Mouse (Mus musculus): Measurements from ENCODE around the gene Rpl5.

- TF ChIP-seq CTCF (IDR thresholded peaks at IDR 0.05; ENCODE audit: low read depth, low read length) (no peak), GATA1 (IDR thresholded peaks at IDR 0.05; ENCODE audit: borderline replicate concordance, low read length) (no peak), POLR2AphosphoS5 (IDR thresholded peaks at IDR 0.05; ENCODE audit: insufficient replicate concordance, low read depth, low read length) (no peak), TAL1 (conservative IDR thresholded peaks at IDR 0.05; ENCODE audit: low read depth, low read length) (no peak), GATA2 (IDR thresholded peaks at IDR 0.05; ENCODE audit: borderline replicate concordance, low read depth, low read length) (no peak)
These were observed 32.1 kb upstream of the Rpl5 start for GRCm38 (mm10) chr5:107867970-107868904.

Data from G1E (cell line).